Mouse (Mus musculus): Measurements from ENCODE around the gene Chn1. TPM values are rescaled to one million over a fixed set of nuclear protein-coding genes. Genes with fewer than 3 reads are reported as not detected.

Chn1 gene
- polyA plus RNA-seq, 2 experiments from 2014 or later = 0.65 TPM; not detected in 1

Other genes starting within 250 kb of the Chn1 start
- 10 to 100 TPM; 54.2 to 66.6 TPM for gene Wipf1, start 245.6 kb downstream of the Chn1 start, polyA plus RNA-seq (2017; shearing (Covaris generic))
- gene Chrna1, start 195.0 kb downstream of the Chn1 start, polyA plus RNA-seq (2017; shearing (Covaris generic)) = not detected
- 10 to 100 TPM; 58.6 to 77.9 TPM for gene Atf2, start 117.3 kb upstream of the Chn1 start, polyA plus RNA-seq (2017; shearing (Covaris generic))
- 100 to 1,000 TPM; 324 to 345 TPM for gene Atp5g3, start 136.0 kb upstream of the Chn1 start, polyA plus RNA-seq (2017; shearing (Covaris generic))

All from CD4-positive, CD25-positive, alpha-beta regulatory T cell, adult 4 months (primary cell).